Mouse (Mus musculus) heart, adult 2 months (tissue): ENCODE measurements around the gene Adgra1. TPM values are rescaled to one million over a fixed set of nuclear protein-coding genes. Genes with fewer than 3 reads are reported as not detected.

Source experiments
- DNase-seq, 2 experiments: peaks; one replicate each; pipeline ENCODE4 v3.0.0; 2021
- H3K27ac ChIP-seq: fragments of 200-600 bp; 2 replicates; pipeline ENCODE4 v1.8.1; 2022
- H3K27me3 ChIP-seq: fragments of 200-500 bp; 2 replicates; pipeline ENCODE4 v1.6.1; 2012; ENCODE audit warnings: mild to moderate bottlenecking, low read length, inconsistent platforms, mixed read lengths; ENCODE audit not compliant: control insufficient read depth, insufficient read depth
- H3K36me3 ChIP-seq: fragments of 200-500 bp; 2 replicates; pipeline ENCODE4 v1.6.1; 2012; ENCODE audit warnings: low read length, inconsistent platforms; ENCODE audit not compliant: control insufficient read depth, insufficient read depth
- H3K4me1 ChIP-seq: fragments of 200-500 bp; 2 replicates; pipeline ENCODE4 v1.6.1; 2011; ENCODE audit warnings: low read length; ENCODE audit not compliant: control insufficient read depth, insufficient read depth
- H3K4me3 ChIP-seq: fragments of 200-600 bp; 2 replicates; pipeline ENCODE4 v1.8.1; 2022
- H3K79me2 ChIP-seq: fragments of 200-500 bp; replicated peaks from 2 replicates; pipeline ENCODE4 v1.6.1; 2012; ENCODE audit warnings: mild to moderate bottlenecking, inconsistent platforms, low read length, moderate library complexity, mixed read lengths; ENCODE audit not compliant: control insufficient read depth, insufficient read depth
- H3K9ac ChIP-seq: fragments of 200-500 bp; 2 replicates; pipeline ENCODE4 v1.6.1; 2012; ENCODE audit warnings: low read depth, mild to moderate bottlenecking, control low read depth, inconsistent platforms, low read length, mixed read lengths
- CTCF ChIP-seq: fragments of 200-600 bp; IDR thresholded peaks from 2 replicates; pipeline ENCODE4 v1.8.1; 2022; ENCODE audit warnings: antibody characterized with exemption, mild to moderate bottlenecking, moderate library complexity
- EP300 ChIP-seq: fragments of 200-500 bp; IDR thresholded peaks from 2 replicates; pipeline ENCODE4 v1.6.1; 2011; ENCODE audit warnings: low read depth, low read length, control low read depth; ENCODE audit not compliant: insufficient read depth
- POLR2A ChIP-seq: fragments of 200-500 bp; IDR thresholded peaks from 2 replicates; pipeline ENCODE4 v1.6.1; 2011; ENCODE audit warnings: mild to moderate bottlenecking, low read depth, low read length, control low read depth; ENCODE audit not compliant: insufficient read depth
- WGBS: fragments of 180-500 bp; shearing (Covaris S2); methylation state at CpG from one replicate; pipeline ENCODE4 v1.1.7; 2018; 5-methylcytosine and 5-hydroxymethylcytosine counted together
- intact Hi-C: fragments of 180-260 bp; cut with DNase I; formaldehyde crosslinking; loops from one replicate; pipeline ENCODE4 v1.15.1; 2025
- polyA plus RNA-seq: library from polyadenylated mRNA; depleted of rRNA; stranded (reverse); fragments of >200 nt; gene quantifications from 2 replicates; pipeline ENCODE4 v1.2.3, GENCODE M21; 2012
- total RNA-seq, 2 experiments: library from RNA; stranded (reverse); gene quantifications; 2 replicates each; pipeline ENCODE4 v1.2.3; 2021

The Adgra1 gene
- total and polyA plus RNA-seq, 3 experiments: 0.04 to 0.09 TPM; not detected in 1

DNA sequence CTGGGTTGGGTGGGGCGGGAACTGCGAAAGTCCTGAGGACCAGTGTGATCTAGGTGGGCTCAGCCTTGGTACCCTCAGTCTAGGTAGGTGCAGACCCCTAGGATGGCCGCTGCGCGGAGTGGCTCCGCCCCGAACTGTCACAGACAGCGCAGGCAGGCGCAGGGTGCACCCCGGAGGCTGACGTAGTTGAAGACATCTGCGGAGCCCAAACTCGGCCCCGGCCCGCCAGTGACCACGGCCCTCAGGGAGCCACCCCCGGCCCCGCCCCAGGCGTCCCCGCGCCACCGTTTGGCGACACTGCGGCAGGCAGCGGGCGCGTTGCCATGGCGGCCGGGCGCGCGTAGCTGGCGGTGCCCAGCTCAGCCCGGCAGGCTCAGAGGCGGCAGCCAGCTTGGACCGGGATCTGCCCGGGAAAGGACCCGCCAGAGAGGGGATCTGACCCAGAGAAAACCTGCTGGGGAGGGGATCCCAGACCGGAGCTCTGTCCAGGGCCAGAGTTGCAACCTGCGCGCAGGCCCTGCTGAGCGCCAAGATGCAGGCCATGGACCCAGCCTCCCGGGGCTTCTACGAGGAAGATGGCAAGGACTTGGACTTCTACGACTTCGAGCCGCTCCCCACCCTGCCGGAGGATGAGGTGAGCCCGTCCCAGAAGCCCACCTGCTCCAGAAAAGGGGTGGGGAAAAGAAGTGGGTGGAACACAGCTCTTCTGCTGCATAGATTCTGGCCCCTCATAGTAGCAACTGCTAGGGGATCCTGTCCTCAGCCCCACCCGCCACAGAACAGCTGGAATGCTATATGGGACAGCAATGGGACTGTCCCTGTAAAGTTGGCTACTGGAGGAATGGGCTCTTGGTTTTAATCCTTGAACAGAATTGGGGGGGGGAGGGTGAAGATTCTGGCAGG is 60.9 kb downstream of the Adgra1 start, which contains the start of gene Kndc1:
TSS of gene Kndc1 (plus strand) at position 42 of the 903 bp plus-strand sequence.
- WGBS: 2% methylated on average over 50 of the region's 50 CpGs
- no peaks in the 10 kb centered on the region; the same call in 1 of the 2 replicates for H3K27me3 ChIP-seq
- intact Hi-C loops: no loop called here
- no peaks in the 10 kb centered on the region for H3K36me3 ChIP-seq
- peak; percentile 30 to 45 for DNase-seq
- no peak for TF ChIP-seq EP300
- no peak for TF ChIP-seq POLR2A
- no peak for TF ChIP-seq CTCF
- H3K27ac ChIP-seq: no peak within 1 kb of the TSS
- no peaks in the 10 kb centered on the region for H3K79me2 ChIP-seq
- peak within 1 kb of the TSS; percentile 24; the same call in 1 of the 2 replicates for H3K4me3 ChIP-seq
- H3K4me1 ChIP-seq: no peaks in the 10 kb centered on the region
- no peak within 1 kb of the TSS for H3K9ac ChIP-seq

- Histone ChIP-seq H3K27ac (no peak overlapping the region), H3K4me1 (no peaks in the 10 kb centered on the region), H3K4me3 (no peak overlapping the region), H3K27me3 (no peaks in the 10 kb centered on the region; the same call in 1 of the 2 replicates), H3K79me2 (no peaks in the 10 kb centered on the region), H3K36me3 (no peaks in the 10 kb centered on the region), H3K9ac (no peak overlapping the region)
- 72% methylated on average over 7 of the region's 7 CpGs for WGBS
- no peak for TF ChIP-seq EP300
- TF ChIP-seq POLR2A: no peak
- TF ChIP-seq CTCF: no peak
- intact Hi-C loops: no loop called here
- no peak for DNase-seq
These were observed 62.3 kb downstream of the Adgra1 start for GRCm38 (mm10) chr7:139896271-139896670.

DNA sequence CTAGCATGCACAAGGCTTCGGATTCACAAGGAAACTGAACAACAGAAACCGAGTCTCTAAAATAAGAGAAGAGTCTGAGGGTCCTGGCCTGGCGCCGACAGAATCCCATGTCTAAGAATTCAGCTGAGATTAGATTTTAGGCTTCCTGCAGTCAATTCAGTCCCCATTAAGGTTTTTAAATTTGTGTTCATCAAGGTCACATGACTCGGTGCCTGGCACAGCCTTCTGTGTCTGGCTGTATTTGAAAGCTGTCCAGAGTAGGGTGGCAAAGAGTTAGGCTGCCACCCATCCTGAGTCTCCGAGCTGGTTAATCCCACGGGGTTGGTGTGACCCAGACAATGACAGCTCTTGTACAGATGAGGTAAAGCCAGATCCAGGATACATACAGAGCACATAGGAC is 62.8 kb downstream of the Adgra1 start:
- Histone ChIP-seq H3K27me3 (no peaks in the 10 kb centered on the region; the same call in 1 of the 2 replicates), H3K9ac (no peak overlapping the region), H3K27ac (no peak overlapping the region), H3K36me3 (no peaks in the 10 kb centered on the region), H3K79me2 (no peaks in the 10 kb centered on the region), H3K4me3 (no peak overlapping the region), H3K4me1 (no peaks in the 10 kb centered on the region)
- WGBS: 71% methylated on average over 7 of the region's 7 CpGs
- TF ChIP-seq CTCF (no peak), EP300 (no peak), POLR2A (no peak)
- intact Hi-C loops: no loop called here
- DNase-seq: no peak

- Histone ChIP-seq H3K9ac (no peak overlapping the region), H3K4me3 (no peak overlapping the region), H3K4me1 (no peaks in the 10 kb centered on the region), H3K79me2 (no peaks in the 10 kb centered on the region), H3K27me3 (no peaks in the 10 kb centered on the region; the same call in 1 of the 2 replicates), H3K36me3 (no peaks in the 10 kb centered on the region), H3K27ac (no peak overlapping the region)
- intact Hi-C loops: no loop called here
- no peak for DNase-seq
- TF ChIP-seq EP300: no peak
- no peak for TF ChIP-seq POLR2A
- no peak for TF ChIP-seq CTCF
- 67% methylated on average over 2 of the region's 2 CpGs for WGBS
These were observed 64.6 kb downstream of the Adgra1 start for GRCm38 (mm10) chr7:139898606-139899005.

DNA sequence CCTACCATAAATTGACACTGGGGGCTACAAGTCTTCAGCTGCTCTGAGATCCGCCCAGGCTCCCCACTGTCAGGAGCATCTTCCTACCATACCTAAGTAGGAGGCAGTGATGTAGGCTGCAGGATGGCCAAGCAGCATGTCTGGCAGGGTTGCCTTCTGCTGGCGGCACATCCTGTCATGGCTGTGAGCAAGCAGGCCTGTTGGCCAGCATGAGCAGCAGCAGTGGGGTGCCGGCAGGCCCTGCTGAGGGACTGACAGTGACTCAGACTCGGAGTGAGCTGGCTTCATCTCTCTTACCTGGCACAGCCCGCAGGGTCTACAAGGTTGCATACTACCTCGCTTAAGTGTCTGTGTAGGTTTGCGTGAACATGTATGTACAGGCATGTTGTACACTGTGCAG is 65.5 kb downstream of the Adgra1 start:
- H3K27me3 ChIP-seq: no peaks in the 10 kb centered on the region; the same call in 1 of the 2 replicates
- no peaks in the 10 kb centered on the region for H3K4me1 ChIP-seq
- TF ChIP-seq CTCF: no peak
- TF ChIP-seq EP300: no peak
- no peak for TF ChIP-seq POLR2A
- no peak overlapping the region for H3K9ac ChIP-seq
- intact Hi-C loops: no loop called here
- 75% methylated on average over 7 of the region's 7 CpGs for WGBS
- DNase-seq: no peak
- no peak overlapping the region for H3K4me3 ChIP-seq
- H3K27ac ChIP-seq: no peak overlapping the region
- no peaks in the 10 kb centered on the region for H3K36me3 ChIP-seq
- H3K79me2 ChIP-seq: no peaks in the 10 kb centered on the region

GRCm38 (mm10) chr7:139900456-139900855 is 66.5 kb downstream of the Adgra1 start:
- no peak overlapping the region for H3K4me3 ChIP-seq
- intact Hi-C loops: no loop called here
- no peaks in the 10 kb centered on the region; the same call in 1 of the 2 replicates for H3K27me3 ChIP-seq
- no peaks in the 10 kb centered on the region for H3K79me2 ChIP-seq
- no peak overlapping the region for H3K9ac ChIP-seq
- WGBS: 91% methylated on average over 7 of the region's 7 CpGs
- no peaks in the 10 kb centered on the region for H3K36me3 ChIP-seq
- H3K27ac ChIP-seq: no peak overlapping the region
- TF ChIP-seq POLR2A (no peak), CTCF (no peak), EP300 (no peak)
- no peak for DNase-seq
- H3K4me1 ChIP-seq: no peaks in the 10 kb centered on the region
